Mouse (Mus musculus): ENCODE data around the gene Carmil1.
"Not testable (repeated sequence)": the region's sequence is repeated elsewhere in the genome, so short reads cannot be mapped to it uniquely, and the experiment has no call there.

Carmil1 gene

DNA sequence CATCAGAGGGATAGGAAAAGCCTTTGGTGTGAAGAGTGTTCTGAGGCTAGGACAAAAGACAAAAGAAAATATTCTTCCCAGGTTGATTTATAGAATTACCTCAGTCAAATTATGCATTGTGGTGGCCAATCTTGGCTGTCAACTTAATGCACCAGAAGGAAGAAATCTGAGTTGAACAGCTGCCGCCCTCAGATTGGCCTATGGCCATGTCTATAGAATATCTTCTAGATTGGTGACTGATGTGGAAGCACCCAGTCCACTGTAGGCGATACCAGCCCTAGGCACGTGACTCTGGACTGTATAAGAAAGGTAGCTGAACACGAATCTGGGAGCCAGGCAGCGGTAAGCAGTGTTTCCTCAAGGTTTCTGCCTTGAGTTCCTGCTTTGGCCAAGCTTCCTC, 134.1 kb downstream of the Carmil1 start:
- no peak for DNase-seq

DNA sequence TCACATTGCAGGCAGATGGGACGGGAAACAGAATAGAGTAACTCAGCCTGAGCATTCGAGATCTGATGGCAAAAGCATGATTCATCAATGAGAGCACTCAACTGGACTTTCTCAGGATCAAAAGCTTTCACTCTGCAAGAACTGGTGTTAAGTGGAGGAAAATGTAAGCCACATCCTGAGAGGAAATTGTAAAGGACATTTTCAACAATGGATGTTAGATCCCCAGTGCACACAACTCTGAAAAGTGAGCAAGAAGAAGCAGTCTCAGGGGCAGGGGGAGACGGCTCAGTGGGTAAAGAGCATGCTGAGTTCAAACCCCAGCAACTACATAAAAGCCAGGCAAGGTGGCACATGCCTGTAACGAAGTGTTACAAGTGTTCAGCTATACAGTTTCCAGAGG, 135.7 kb downstream of the Carmil1 start:
- DNase-seq: no peak

DNA sequence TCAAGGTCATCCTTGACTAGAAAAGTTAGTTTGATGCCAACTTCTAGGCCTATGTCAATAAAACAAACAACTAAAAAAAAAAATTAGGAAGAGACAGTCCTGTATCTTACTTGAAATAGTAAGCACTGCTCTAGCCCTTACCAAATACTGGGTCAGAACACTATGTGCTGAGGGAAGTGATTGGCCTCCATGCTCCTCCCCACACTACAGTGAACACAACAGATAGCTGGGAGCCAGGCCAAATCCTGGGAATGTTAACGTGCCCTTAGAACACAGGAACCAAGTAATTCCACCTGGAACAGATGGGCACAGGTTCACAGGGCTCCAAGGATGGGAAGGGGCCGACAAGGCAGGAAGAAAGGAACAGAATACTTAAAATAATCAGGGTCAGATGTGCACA, 136.5 kb downstream of the Carmil1 start:
- DNase-seq: peak; percentile 13 to 30

- DNase-seq: no peak
Measured at GRCm38 (mm10) chr13:24136836-24137235, 143.8 kb downstream of the Carmil1 start.

DNA sequence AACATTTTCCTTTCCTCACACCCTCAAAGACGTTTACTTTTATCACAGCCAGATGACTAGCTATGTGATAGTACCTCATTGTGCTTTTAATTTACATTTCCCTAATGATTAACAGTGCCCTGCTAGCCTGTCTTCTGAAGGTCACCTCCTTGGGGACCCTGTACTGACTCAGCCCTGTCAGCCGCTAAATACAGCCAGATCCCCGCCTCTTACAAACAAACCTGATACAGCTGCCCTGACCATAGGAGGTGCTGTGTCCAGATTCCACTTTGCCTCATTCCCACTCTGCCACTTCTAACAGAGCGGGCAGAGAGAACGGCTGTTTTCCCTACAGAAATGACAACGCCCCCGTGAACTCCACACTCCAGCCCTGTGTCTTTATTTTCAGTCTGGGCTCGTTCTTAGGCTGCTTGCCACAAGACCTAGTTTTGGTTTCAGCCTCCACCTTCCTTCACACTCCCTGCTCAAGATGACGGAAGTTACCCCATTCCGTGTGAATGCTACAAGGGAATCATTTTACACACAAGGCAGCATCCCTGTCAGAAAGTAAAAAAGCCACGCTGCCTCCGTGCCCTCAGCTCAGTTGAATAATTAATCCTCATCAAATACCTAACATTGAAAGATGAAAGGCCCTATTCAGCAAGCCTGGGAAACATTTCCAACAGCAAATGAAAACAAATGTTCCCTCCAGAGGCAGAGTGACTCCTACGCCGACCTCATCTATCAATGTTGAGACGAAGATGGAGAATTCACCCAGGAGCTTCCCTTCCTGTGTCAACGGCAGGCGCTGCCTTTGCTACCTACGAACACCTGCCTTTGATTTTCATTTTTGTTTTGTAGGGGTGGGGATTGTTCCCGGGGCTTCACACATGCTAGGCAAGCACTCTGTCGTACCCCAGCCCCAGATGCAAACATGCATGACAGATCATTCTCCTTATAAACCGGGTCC, 145.0 kb downstream of the Carmil1 start:
- no peak for DNase-seq

GRCm38 (mm10) chr13:24132866-24133265, 147.7 kb downstream of the Carmil1 start:
- no peak for DNase-seq

- DNase-seq: no peak
Measured at GRCm38 (mm10) chr13:24131319-24131718, 149.3 kb downstream of the Carmil1 start.

GRCm38 (mm10) chr13:24130741-24131140, 149.9 kb downstream of the Carmil1 start:
- no peak for DNase-seq

- no peak for DNase-seq
Measured at GRCm38 (mm10) chr13:24128731-24129130, 151.9 kb downstream of the Carmil1 start.

- no peak for DNase-seq
Measured at GRCm38 (mm10) chr13:24125865-24126264, 154.7 kb downstream of the Carmil1 start.

GRCm38 (mm10) chr13:24117181-24117812, 163.3 kb downstream of the Carmil1 start:
- DNase-seq: peak; percentile 26 to 35

DNA sequence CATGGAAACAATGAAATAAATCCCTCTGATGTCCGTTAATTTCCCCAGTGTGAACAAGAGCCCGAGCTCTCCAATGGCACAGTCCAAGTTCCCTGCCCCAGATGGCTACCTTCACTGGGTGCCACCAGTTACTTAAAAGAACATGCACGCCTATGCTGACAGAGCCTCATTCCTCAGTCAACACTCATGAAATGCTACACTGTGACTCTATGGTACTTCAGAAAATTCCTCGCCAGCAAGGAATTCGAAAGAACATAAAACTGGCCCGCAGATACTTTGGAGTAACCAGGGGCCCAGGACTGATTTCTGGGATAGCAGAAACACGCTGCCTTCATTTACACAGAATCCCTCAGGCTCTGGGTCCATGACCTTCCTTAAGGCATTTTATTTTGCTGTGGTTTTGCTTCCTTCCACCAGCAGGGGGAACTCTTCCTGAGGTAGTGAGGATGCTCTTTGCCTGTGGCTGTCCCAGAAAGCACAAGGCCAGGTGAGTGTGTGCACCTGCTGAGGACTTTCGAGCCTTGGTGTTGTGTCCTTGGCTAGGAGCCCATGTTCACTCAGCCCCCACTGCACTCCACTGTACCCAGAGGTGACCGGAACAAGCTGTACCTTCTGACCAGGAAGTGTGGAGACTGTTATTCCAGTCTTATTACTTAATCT, 167.8 kb downstream of the Carmil1 start:
- DNase-seq: peak; percentile 59 to 77

DNA sequence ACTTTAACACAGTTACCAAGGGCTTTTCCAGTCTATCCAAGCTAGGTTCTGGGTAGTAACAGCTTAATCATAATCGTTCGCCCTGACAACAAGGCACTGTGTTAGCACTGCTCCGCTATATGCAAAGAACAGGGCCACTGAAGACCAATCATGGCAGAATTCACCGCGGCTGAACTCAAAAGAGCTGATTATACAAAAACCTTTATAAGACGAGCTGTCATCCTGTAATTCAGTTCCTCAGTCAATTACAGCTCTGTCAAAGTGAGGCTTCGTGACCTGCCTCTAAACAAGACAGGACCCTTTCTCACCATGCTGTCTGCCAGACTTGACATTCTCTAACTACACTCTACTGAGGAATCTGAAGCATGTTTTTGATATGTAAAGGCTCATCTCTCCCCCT, 170.3 kb downstream of the Carmil1 start:
- DNase-seq: no peak

- DNase-seq: no peak
Measured at GRCm38 (mm10) chr13:24108282-24108681, 172.3 kb downstream of the Carmil1 start.

DNA sequence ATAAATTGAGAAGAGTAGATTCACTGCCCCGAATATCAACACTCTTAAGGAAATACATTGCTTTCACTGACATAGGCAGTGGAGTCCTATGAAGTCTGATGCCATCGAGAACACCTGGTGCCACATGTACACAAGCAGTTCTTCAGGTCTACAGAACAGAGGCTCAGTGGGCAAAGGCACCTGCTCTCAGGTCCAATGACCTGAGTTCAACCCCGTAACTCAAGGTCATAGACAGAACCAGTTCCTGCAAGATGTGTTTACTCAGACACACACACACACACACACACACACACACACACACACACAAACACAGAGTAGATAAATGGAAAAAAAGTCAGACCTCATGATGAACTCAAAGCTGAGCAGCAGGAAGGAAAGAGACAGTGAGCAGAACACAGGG, 173.5 kb downstream of the Carmil1 start:
- no peak for DNase-seq

DNA sequence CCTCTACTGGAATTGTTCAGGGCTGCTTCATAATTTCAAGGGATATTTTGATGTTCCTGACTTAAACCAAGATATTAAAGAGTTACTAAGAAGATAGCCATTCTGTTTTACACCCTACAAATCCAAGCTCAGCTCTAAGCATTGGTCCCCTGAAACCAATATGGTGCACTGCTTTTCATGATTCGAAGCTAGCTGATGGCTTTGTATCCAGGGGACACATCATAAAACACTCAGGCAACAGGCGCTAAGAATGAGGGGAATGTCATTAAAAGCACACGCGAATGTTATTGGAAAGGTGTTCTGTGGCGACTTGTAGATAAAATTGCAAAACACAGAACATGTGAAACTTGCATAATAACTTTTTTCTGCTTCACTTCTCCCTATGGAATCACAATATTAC, 174.8 kb downstream of the Carmil1 start:
- DNase-seq: no peak

DNA sequence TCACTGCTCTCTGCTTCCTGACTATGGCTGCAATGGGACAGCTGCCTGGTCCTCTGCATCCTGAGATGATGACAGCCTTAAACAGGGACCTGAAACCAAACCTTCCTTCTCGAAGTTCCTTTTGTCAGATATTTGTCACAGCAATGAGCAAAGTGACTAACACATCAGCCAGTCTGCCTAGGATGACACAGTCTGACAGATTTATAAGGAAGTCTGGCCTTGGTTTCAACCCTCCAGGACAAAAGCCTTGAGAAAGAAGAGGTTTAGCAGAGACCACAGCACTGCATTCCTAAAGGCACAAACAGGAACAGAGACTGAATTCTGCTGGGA, 175.3 kb downstream of the Carmil1 start:
- no peak for DNase-seq

DNA sequence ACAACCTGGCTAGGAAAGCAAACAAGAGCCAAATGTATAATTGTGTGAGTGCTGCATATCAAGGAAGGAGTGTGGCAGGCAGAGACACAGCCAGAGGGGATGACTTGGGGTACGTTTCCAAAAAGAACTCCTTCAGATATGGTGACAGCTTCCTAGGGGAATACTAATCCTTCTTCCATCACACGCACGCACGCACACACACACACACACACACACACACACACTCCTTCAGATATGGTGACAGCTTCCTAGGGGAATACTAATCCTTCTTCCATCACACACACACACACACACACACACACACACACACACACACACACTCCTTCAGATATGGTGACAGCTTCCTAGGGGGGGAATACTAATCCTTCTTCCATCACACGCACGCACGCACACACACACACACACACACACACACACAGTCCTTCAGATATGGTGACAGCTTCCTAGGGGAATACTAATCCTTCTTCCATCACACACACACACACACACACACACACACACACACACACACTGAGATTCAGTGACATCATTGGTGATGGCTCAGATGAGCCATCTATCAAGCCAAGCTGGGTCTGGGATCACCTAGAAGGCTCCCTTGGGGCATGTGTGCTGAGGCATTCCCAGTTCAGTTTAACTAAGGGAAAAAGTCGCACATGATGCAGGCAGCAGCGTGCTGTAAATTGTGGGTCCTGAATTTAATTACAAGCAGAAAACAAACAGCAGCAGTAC, 175.8 kb downstream of the Carmil1 start:
- not testable (repeated sequence) for DNase-seq

DNA sequence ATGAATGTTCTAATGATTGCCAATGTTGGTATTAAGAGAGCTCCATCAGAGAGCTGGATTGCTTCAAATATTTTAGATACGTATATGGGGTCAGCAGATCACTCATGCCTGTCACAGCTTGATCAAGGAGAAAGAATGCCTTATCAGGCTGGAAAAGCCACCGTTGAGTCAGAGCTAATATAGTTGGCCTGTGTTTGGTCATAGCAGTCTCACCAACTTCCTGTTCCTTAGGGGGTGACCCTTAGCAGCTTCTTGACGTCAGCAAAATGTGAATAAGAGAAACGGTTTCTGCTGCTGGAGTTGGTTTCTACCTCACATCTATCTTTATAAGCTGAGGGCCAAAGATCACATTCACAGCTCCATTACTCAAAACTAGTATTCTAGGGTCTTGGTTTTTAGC, 176.6 kb downstream of the Carmil1 start:
- DNase-seq: no peak

- DNase-seq: no peak
Measured at GRCm38 (mm10) chr13:24103152-24103551, 177.4 kb downstream of the Carmil1 start.

DNA sequence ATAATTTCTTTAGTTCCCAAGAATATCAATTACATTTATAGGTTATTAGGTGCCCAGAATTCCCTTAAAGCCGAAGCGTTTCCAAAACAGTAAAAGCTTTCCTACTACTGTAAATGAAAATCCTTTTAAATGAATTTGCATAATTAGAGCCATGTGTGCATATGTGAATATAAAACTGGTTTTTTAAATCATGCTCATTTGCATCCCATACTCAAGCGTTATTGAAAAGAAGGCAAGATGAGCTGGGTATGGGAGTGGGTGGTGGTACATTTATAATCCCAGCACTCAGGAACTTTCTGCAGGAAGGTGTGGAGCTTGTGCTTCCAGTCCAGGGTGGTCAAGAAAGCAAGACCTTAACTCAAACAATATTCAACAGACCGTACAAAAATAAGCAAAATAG, 178.3 kb downstream of the Carmil1 start:
- no peak for DNase-seq

DNA sequence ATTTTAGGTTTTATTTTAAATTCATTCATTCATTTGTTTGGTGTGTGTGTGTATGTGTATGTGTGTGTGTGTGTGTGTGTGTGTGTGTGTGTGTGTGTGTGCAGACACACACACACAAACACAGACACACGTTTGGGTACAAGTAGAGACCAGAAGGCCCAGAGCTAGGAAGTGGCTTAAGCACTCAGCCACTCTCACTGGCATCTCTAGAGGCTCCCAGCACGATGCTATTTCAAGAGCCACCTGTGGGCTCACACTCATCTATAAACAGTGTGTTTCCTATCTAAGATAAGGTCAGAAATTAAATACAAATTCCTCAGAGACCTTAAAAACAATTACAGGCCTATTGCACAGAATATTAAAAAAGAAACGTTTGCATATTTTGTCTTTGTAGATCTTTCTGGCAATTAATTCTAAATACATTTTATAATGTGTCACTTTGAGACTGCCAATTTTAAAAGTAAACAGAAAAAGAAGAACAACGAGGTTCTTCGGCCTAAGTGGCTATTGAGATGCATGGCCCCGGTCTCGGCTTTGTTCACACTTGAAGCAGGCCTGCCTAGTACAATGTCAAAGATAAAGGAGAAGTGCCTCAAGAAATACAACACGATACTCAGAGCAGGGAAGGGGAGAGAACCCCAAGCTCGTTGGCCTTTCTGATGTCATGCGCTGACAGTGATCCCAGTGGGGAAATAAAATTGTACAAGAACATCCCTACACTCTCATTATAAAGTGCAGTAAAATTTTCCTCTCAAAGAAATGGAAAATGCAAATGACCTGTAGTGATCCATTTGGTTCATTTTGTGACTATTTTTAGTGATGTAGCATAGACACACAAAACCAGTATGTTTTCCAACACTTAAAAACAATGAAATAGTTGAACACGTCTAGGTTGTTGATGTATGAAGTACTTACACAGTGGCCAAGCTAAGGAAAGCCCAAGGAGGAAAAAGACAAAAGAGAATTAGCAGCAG, 179.2 kb downstream of the Carmil1 start:
- DNase-seq: no peak

Data from cerebellum, postnatal 36 days (tissue).